Mouse (Mus musculus): Measurements from ENCODE around the gene Gas7. TPM values are rescaled to one million over a fixed set of nuclear protein-coding genes. Genes with fewer than 3 reads are reported as not detected.

Gas7 gene
- polyA plus RNA-seq, 1 experiment, result 14.4 TPM

GRCm38 (mm10) chr11:67549306-67549705 is 94.1 kb downstream of the Gas7 start:
- TF ChIP-seq POLR2A (IDR thresholded peaks at IDR 0.05; ENCODE audit: control insufficient read depth, low read depth, low read length), result no peak
- TF ChIP-seq CTCF (IDR thresholded peaks at IDR 0.05; ENCODE audit: control insufficient read depth, insufficient read depth, insufficient replicate concordance, low read depth, low read length), result no peak
- no peaks in the 10 kb centered on the region for H3K27me3 ChIP-seq (ENCODE audit: control insufficient read depth, insufficient read depth, low read length)
- no peak overlapping the region for H3K27ac ChIP-seq (ENCODE audit: control insufficient read depth, insufficient read depth, low read depth, low read length)
- H3K4me3 ChIP-seq (ENCODE audit: control insufficient read depth, low read depth, low read length), result peak overlapping the region; percentile 19; the same call in 1 of the 2 replicates
- no peaks in the 10 kb centered on the region for H3K36me3 ChIP-seq (ENCODE audit: control insufficient read depth, insufficient read depth, low read length)
- H3K4me1 ChIP-seq (ENCODE audit: control insufficient read depth, insufficient read depth, low read length), result peaks cover 5% of the 10 kb centered on the region

GRCm38 (mm10) chr11:67549762-67550488 is 94.7 kb downstream of the Gas7 start:
- H3K4me1 ChIP-seq (ENCODE audit: control insufficient read depth, insufficient read depth, low read length), result peaks cover 5% of the 10 kb centered on the region
- H3K36me3 ChIP-seq (ENCODE audit: control insufficient read depth, insufficient read depth, low read length), result no peaks in the 10 kb centered on the region
- no peaks in the 10 kb centered on the region for H3K27me3 ChIP-seq (ENCODE audit: control insufficient read depth, insufficient read depth, low read length)
- H3K27ac ChIP-seq (ENCODE audit: control insufficient read depth, insufficient read depth, low read depth, low read length), result no peak overlapping the region
- peak overlapping the region; percentile 19; the same call in 1 of the 2 replicates for H3K4me3 ChIP-seq (ENCODE audit: control insufficient read depth, low read depth, low read length)
- TF ChIP-seq CTCF (IDR thresholded peaks at IDR 0.05; ENCODE audit: control insufficient read depth, insufficient read depth, insufficient replicate concordance, low read depth, low read length) (no peak), POLR2A (IDR thresholded peaks at IDR 0.05; ENCODE audit: control insufficient read depth, low read depth, low read length) (no peak)

GRCm38 (mm10) chr11:67552400-67552799 is 97.2 kb downstream of the Gas7 start:
- peaks cover 5% of the 10 kb centered on the region for H3K4me1 ChIP-seq (ENCODE audit: control insufficient read depth, insufficient read depth, low read length)
- H3K27ac ChIP-seq (ENCODE audit: control insufficient read depth, insufficient read depth, low read depth, low read length), result no peak overlapping the region
- no peak overlapping the region for H3K4me3 ChIP-seq (ENCODE audit: control insufficient read depth, low read depth, low read length)
- no peaks in the 10 kb centered on the region for H3K36me3 ChIP-seq (ENCODE audit: control insufficient read depth, insufficient read depth, low read length)
- no peaks in the 10 kb centered on the region for H3K27me3 ChIP-seq (ENCODE audit: control insufficient read depth, insufficient read depth, low read length)
- TF ChIP-seq POLR2A (IDR thresholded peaks at IDR 0.05; ENCODE audit: control insufficient read depth, low read depth, low read length) (no peak), CTCF (IDR thresholded peaks at IDR 0.05; ENCODE audit: control insufficient read depth, insufficient read depth, insufficient replicate concordance, low read depth, low read length) (no peak)

GRCm38 (mm10) chr11:67554276-67554675 is 99.0 kb downstream of the Gas7 start:
- Histone ChIP-seq H3K4me1 (ENCODE audit: control insufficient read depth, insufficient read depth, low read length) (peaks cover 5% of the 10 kb centered on the region), H3K27ac (ENCODE audit: control insufficient read depth, insufficient read depth, low read depth, low read length) (no peak overlapping the region), H3K27me3 (ENCODE audit: control insufficient read depth, insufficient read depth, low read length) (no peaks in the 10 kb centered on the region), H3K36me3 (ENCODE audit: control insufficient read depth, insufficient read depth, low read length) (no peaks in the 10 kb centered on the region), H3K4me3 (ENCODE audit: control insufficient read depth, low read depth, low read length) (no peak overlapping the region)
- TF ChIP-seq CTCF (IDR thresholded peaks at IDR 0.05; ENCODE audit: control insufficient read depth, insufficient read depth, insufficient replicate concordance, low read depth, low read length) (no peak), POLR2A (IDR thresholded peaks at IDR 0.05; ENCODE audit: control insufficient read depth, low read depth, low read length) (no peak)

GRCm38 (mm10) chr11:67556360-67556759 is 101.1 kb downstream of the Gas7 start:
- no peak overlapping the region for H3K27ac ChIP-seq (ENCODE audit: control insufficient read depth, insufficient read depth, low read depth, low read length)
- no peaks in the 10 kb centered on the region for H3K4me1 ChIP-seq (ENCODE audit: control insufficient read depth, insufficient read depth, low read length)
- H3K4me3 ChIP-seq (ENCODE audit: control insufficient read depth, low read depth, low read length), result no peak overlapping the region
- no peaks in the 10 kb centered on the region for H3K36me3 ChIP-seq (ENCODE audit: control insufficient read depth, insufficient read depth, low read length)
- no peak for TF ChIP-seq CTCF (IDR thresholded peaks at IDR 0.05; ENCODE audit: control insufficient read depth, insufficient read depth, insufficient replicate concordance, low read depth, low read length)
- TF ChIP-seq POLR2A (IDR thresholded peaks at IDR 0.05; ENCODE audit: control insufficient read depth, low read depth, low read length), result no peak
- H3K27me3 ChIP-seq (ENCODE audit: control insufficient read depth, insufficient read depth, low read length), result no peaks in the 10 kb centered on the region

GRCm38 (mm10) chr11:67558772-67559448 is 103.7 kb downstream of the Gas7 start:
- Histone ChIP-seq H3K4me1 (ENCODE audit: control insufficient read depth, insufficient read depth, low read length) (peaks cover 8% of the 10 kb centered on the region), H3K27ac (ENCODE audit: control insufficient read depth, insufficient read depth, low read depth, low read length) (no peak overlapping the region), H3K4me3 (ENCODE audit: control insufficient read depth, low read depth, low read length) (no peak overlapping the region), H3K27me3 (ENCODE audit: control insufficient read depth, insufficient read depth, low read length) (no peaks in the 10 kb centered on the region), H3K36me3 (ENCODE audit: control insufficient read depth, insufficient read depth, low read length) (no peaks in the 10 kb centered on the region)
- TF ChIP-seq POLR2A (IDR thresholded peaks at IDR 0.05; ENCODE audit: control insufficient read depth, low read depth, low read length), result no peak
- no peak for TF ChIP-seq CTCF (IDR thresholded peaks at IDR 0.05; ENCODE audit: control insufficient read depth, insufficient read depth, insufficient replicate concordance, low read depth, low read length)

GRCm38 (mm10) chr11:67559522-67559921 is 104.3 kb downstream of the Gas7 start:
- H3K4me1 ChIP-seq (ENCODE audit: control insufficient read depth, insufficient read depth, low read length), result peaks cover 8% of the 10 kb centered on the region
- no peak overlapping the region for H3K27ac ChIP-seq (ENCODE audit: control insufficient read depth, insufficient read depth, low read depth, low read length)

More at GRCm38 (mm10) chr11:67559522-67559921, 104.3 kb downstream of the Gas7 start:
- Histone ChIP-seq H3K4me3 (ENCODE audit: control insufficient read depth, low read depth, low read length) (no peak overlapping the region), H3K27me3 (ENCODE audit: control insufficient read depth, insufficient read depth, low read length) (no peaks in the 10 kb centered on the region), H3K36me3 (ENCODE audit: control insufficient read depth, insufficient read depth, low read length) (no peaks in the 10 kb centered on the region)
- TF ChIP-seq POLR2A (IDR thresholded peaks at IDR 0.05; ENCODE audit: control insufficient read depth, low read depth, low read length) (no peak), CTCF (IDR thresholded peaks at IDR 0.05; ENCODE audit: control insufficient read depth, insufficient read depth, insufficient replicate concordance, low read depth, low read length) (no peak)
